Mouse (Mus musculus) E14TG2a.4 (cell line): ENCODE measurements at regions not wholly inside any gene's neighbourhood (a gene's known extent, or its start where the extent isn't known, plus 50 kb on each side); places are given as distances from the start of the nearest gene placed in this dataset.

Source experiments
- H3K27me3 ChIP-seq: 2 replicates; pipeline ENCODE4 v1.6.1; 2014; ENCODE audit warnings: low read length, control low read depth; ENCODE audit not compliant: insufficient read depth
- H3K36me3 ChIP-seq: 2 replicates; pipeline ENCODE4 v1.6.1; 2014; ENCODE audit warnings: low read length, control low read depth; ENCODE audit not compliant: insufficient read depth
- H3K4me1 ChIP-seq: replicated peaks from 2 replicates; pipeline ENCODE4 v1.6.1; 2014; ENCODE audit warnings: low read depth, low read length, control low read depth
- H3K4me3 ChIP-seq: replicated peaks from 2 replicates; pipeline ENCODE4 v1.5.1; 2014; ENCODE audit warnings: mild to moderate bottlenecking, low read length
- H3K9me3 ChIP-seq: 2 replicates; pipeline ENCODE4 v1.6.1; 2014; ENCODE audit warnings: low read length, control low read depth
- CTCF ChIP-seq: conservative IDR thresholded peaks from 2 replicates; pipeline ENCODE4 v1.5.1; 2014; ENCODE audit warnings: low read length
- NANOG ChIP-seq: IDR thresholded peaks from 2 replicates; pipeline ENCODE4 v1.6.1; 2014; ENCODE audit warnings: borderline replicate concordance, low read length, mixed read lengths
- POU5F1 ChIP-seq: IDR thresholded peaks from 2 replicates; pipeline ENCODE4 v1.6.1; 2014; ENCODE audit warnings: low read length, borderline replicate concordance

DNA sequence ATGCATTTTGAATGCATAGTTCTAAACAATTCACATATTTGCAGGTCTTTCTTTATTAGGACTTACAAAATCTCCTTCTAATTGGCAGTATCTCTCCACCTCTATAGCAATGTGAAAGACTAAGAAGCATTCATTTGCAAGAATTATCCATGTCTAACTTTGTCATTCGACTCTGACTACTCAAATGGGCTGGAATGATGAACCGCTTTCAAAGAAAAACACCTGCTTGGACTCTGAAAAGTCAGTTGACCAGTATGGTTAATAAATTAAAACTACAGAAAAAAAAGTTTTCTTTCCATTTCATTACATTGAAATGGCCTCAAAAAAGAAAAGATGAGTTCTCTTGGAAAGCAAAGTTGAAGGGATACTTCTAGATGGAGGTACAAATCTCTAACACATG, 331.1 kb upstream of the Grin3a start:
- H3K9me3 ChIP-seq = no peaks in the 10 kb centered on the region
- no peaks in the 10 kb centered on the region for H3K27me3 ChIP-seq
- H3K4me3 ChIP-seq = no peak overlapping the region
- H3K4me1 ChIP-seq = no peaks in the 10 kb centered on the region
- H3K36me3 ChIP-seq = no peaks in the 10 kb centered on the region
- TF ChIP-seq CTCF (no peak), NANOG (no peak), POU5F1 (no peak)

GRCm38 (mm10) chr4:50160893-50161292, 315.3 kb upstream of the Grin3a start:
- peaks cover 3% of the 10 kb centered on the region; the same call in 1 of the 2 replicates for H3K9me3 ChIP-seq
- H3K36me3 ChIP-seq = no peaks in the 10 kb centered on the region
- no peak overlapping the region for H3K4me3 ChIP-seq
- TF ChIP-seq NANOG = no peak
- TF ChIP-seq CTCF = peak; percentile 24; the same call in 1 of the 2 replicates
- H3K27me3 ChIP-seq = no peaks in the 10 kb centered on the region
- no peaks in the 10 kb centered on the region for H3K4me1 ChIP-seq

DNA sequence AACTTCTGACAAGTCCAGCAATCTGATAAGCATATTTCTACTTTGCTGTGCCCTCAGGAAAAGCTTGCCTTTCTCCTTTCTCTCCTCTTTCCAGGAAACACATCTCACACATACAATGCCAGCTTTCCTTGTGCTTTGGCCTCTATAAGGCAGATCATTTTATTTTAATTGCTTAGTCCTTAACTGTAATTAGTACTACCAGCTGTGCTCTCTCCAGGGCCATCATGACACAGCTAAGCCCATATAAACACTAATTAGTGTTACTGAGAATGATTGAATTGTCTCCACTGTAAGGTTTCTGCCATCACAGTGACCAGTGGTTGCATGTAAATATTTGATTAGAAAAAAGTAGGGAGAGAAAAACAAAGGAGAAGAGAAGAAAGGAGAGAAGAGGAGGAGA, 300.4 kb upstream of the Grin3a start:
- Histone ChIP-seq H3K4me1 (no peaks in the 10 kb centered on the region), H3K27me3 (no peaks in the 10 kb centered on the region), H3K36me3 (no peaks in the 10 kb centered on the region), H3K9me3 (peaks cover 11% of the 10 kb centered on the region), H3K4me3 (no peak overlapping the region)
- TF ChIP-seq POU5F1 (no peak), CTCF (no peak), NANOG (no peak)

- no peak for TF ChIP-seq CTCF
- H3K36me3 ChIP-seq = no peaks in the 10 kb centered on the region
- no peaks in the 10 kb centered on the region for H3K4me1 ChIP-seq
Measured at GRCm38 (mm10) chr4:50130262-50130661, 284.7 kb upstream of the Grin3a start.

GRCm38 (mm10) chr4:50106557-50106956, 261.0 kb upstream of the Grin3a start:
- no peaks in the 10 kb centered on the region for H3K9me3 ChIP-seq
- H3K4me1 ChIP-seq = no peaks in the 10 kb centered on the region
- H3K4me3 ChIP-seq = no peak overlapping the region
- no peak for TF ChIP-seq NANOG
- no peak for TF ChIP-seq CTCF
- TF ChIP-seq POU5F1 = no peak
- no peaks in the 10 kb centered on the region for H3K36me3 ChIP-seq
- no peaks in the 10 kb centered on the region for H3K27me3 ChIP-seq

More at GRCm38 (mm10) chr4:50130262-50130661, 284.7 kb upstream of the Grin3a start:
- Histone ChIP-seq H3K4me3 (no peak overlapping the region), H3K9me3 (peaks cover 17% of the 10 kb centered on the region), H3K27me3 (no peaks in the 10 kb centered on the region)

DNA sequence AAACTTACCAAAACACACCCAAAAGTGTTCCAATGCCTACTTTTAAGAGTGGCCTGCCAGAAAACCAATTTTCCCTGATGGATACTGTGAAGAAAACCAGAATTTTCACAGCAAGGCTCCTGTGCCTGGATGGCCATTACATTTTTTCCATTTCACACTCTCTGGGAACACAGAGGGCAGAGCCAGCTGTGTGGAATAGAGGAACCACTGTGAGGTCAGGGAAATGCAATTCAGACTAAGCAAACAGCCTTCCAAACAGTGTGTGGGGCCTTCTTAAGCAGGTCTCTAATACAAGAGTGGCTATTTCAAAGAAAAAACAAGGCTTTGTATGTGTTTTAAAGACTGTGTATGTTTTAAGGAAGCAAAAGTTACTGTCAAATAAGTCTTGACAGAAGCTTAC, 242.3 kb upstream of the Grin3a start:
- Histone ChIP-seq H3K27me3 (no peaks in the 10 kb centered on the region), H3K4me1 (no peaks in the 10 kb centered on the region), H3K4me3 (no peak overlapping the region), H3K36me3 (no peaks in the 10 kb centered on the region), H3K9me3 (no peaks in the 10 kb centered on the region)
- TF ChIP-seq NANOG = no peak
- no peak for TF ChIP-seq CTCF
- no peak for TF ChIP-seq POU5F1

GRCm38 (mm10) chr4:50086676-50087075, 241.1 kb upstream of the Grin3a start:
- no peak for TF ChIP-seq CTCF
- Histone ChIP-seq H3K27me3 (no peaks in the 10 kb centered on the region), H3K36me3 (no peaks in the 10 kb centered on the region), H3K4me1 (no peaks in the 10 kb centered on the region), H3K9me3 (no peaks in the 10 kb centered on the region), H3K4me3 (no peak overlapping the region)

- Histone ChIP-seq H3K36me3 (no peaks in the 10 kb centered on the region), H3K4me1 (no peaks in the 10 kb centered on the region), H3K9me3 (no peaks in the 10 kb centered on the region), H3K27me3 (no peaks in the 10 kb centered on the region), H3K4me3 (no peak overlapping the region)
- TF ChIP-seq NANOG (no peak), POU5F1 (no peak), CTCF (no peak)
Measured at GRCm38 (mm10) chr4:50055519-50055918, 210.0 kb upstream of the Grin3a start.

GRCm38 (mm10) chr4:50041476-50041875, 195.9 kb upstream of the Grin3a start:
- Histone ChIP-seq H3K27me3 (no peaks in the 10 kb centered on the region), H3K4me1 (no peaks in the 10 kb centered on the region), H3K9me3 (no peaks in the 10 kb centered on the region), H3K4me3 (no peak overlapping the region), H3K36me3 (no peaks in the 10 kb centered on the region)
- TF ChIP-seq POU5F1 (no peak), CTCF (no peak), NANOG (no peak)
